Mouse (Mus musculus) thymus, adult 2 months (tissue): Measurements from ENCODE around the gene Ak5. TPM values are rescaled to one million over a fixed set of nuclear protein-coding genes. Genes with fewer than 3 reads are reported as not detected.

Experiments
- DNase-seq: peaks from one replicate; pipeline ENCODE4 v3.0.0; 2021
- H3K27ac ChIP-seq: fragments of 200-500 bp; 2 replicates; pipeline ENCODE4 v1.5.1; 2012; ENCODE audit warnings: low read length, control low read depth; ENCODE audit not compliant: control insufficient read depth, insufficient read depth
- H3K27me3 ChIP-seq: fragments of 200-500 bp; 2 replicates; pipeline ENCODE4 v1.6.1; 2012; ENCODE audit warnings: mild to moderate bottlenecking, low read length, moderate library complexity, mixed read lengths; ENCODE audit not compliant: control insufficient read depth, insufficient read depth
- H3K36me3 ChIP-seq: fragments of 200-500 bp; 2 replicates; pipeline ENCODE4 v1.6.1; 2012; ENCODE audit warnings: mild to moderate bottlenecking, low read length, moderate library complexity; ENCODE audit not compliant: control insufficient read depth, insufficient read depth
- H3K4me1 ChIP-seq: fragments of 200-500 bp; replicated peaks from 2 replicates; pipeline ENCODE4 v1.6.1; 2012; ENCODE audit warnings: low read length; ENCODE audit not compliant: control insufficient read depth, insufficient read depth
- H3K4me3 ChIP-seq: fragments of 200-500 bp; 2 replicates; pipeline ENCODE4 v1.5.1; 2012; ENCODE audit warnings: mild to moderate bottlenecking, low read length, control low read depth, moderate library complexity; ENCODE audit not compliant: control insufficient read depth, insufficient read depth
- CTCF ChIP-seq: fragments of 200-500 bp; IDR thresholded peaks from 2 replicates; pipeline ENCODE4 v1.5.1; 2012; ENCODE audit warnings: mild to moderate bottlenecking, control low read depth, low read length, moderate library complexity, borderline replicate concordance; ENCODE audit not compliant: control insufficient read depth, poor library complexity, insufficient read depth; ENCODE audit errors: extremely low read depth
- POLR2A ChIP-seq: fragments of 200-500 bp; IDR thresholded peaks from 2 replicates; pipeline ENCODE4 v1.6.1; 2012; ENCODE audit warnings: mild to moderate bottlenecking, low read length, control low read depth, moderate library complexity; ENCODE audit not compliant: control insufficient read depth, poor library complexity, insufficient read depth; ENCODE audit errors: extremely low read depth
- WGBS: fragments of 180-500 bp; shearing (Covaris S2); methylation state at CpG from one replicate; pipeline ENCODE4 v1.1.7; 2018; 5-methylcytosine and 5-hydroxymethylcytosine counted together
- polyA plus RNA-seq: library from polyadenylated mRNA; depleted of rRNA; stranded (reverse); fragments of >200 nt; gene quantifications from 2 replicates; pipeline ENCODE4 v1.2.3, GENCODE M21; 2012

The Ak5 gene
- polyA plus RNA-seq, 1 experiment, result 0.61 TPM

GRCm38 (mm10) chr3:152559295-152559694, 108.9 kb downstream of the Ak5 start:
- Histone ChIP-seq H3K36me3 (no peaks in the 10 kb centered on the region), H3K27me3 (no peaks in the 10 kb centered on the region), H3K4me1 (no peaks in the 10 kb centered on the region), H3K4me3 (no peak overlapping the region), H3K27ac (no peak overlapping the region)
- no peak for DNase-seq
- TF ChIP-seq CTCF, result no peak
- no peak for TF ChIP-seq POLR2A
- 93% methylated on average over 4 of the region's 4 CpGs for WGBS

- Histone ChIP-seq H3K36me3 (no peaks in the 10 kb centered on the region), H3K4me3 (no peak overlapping the region), H3K4me1 (no peaks in the 10 kb centered on the region), H3K27ac (no peak overlapping the region), H3K27me3 (no peaks in the 10 kb centered on the region)
- TF ChIP-seq CTCF, result no peak
- TF ChIP-seq POLR2A, result no peak
- no peak for DNase-seq
- WGBS, result 91% methylated on average over 10 of the region's 10 CpGs
Measured at GRCm38 (mm10) chr3:152558106-152558505, 110.1 kb downstream of the Ak5 start.

- Histone ChIP-seq H3K27me3 (no peaks in the 10 kb centered on the region), H3K4me1 (no peaks in the 10 kb centered on the region), H3K4me3 (no peak overlapping the region), H3K36me3 (no peaks in the 10 kb centered on the region), H3K27ac (no peak overlapping the region)
- no peak for DNase-seq
- WGBS, result 87% methylated on average over 12 of the region's 12 CpGs
- TF ChIP-seq POLR2A (no peak), CTCF (no peak)
Measured at GRCm38 (mm10) chr3:152557659-152558058, 110.5 kb downstream of the Ak5 start.

GRCm38 (mm10) chr3:152556919-152557318, 111.2 kb downstream of the Ak5 start:
- H3K27ac ChIP-seq, result no peak overlapping the region
- WGBS, result 96% methylated on average over 3 of the region's 3 CpGs
- 0 out of 2 replicates have a peak, but pooled peaks cover 2% of the 10 kb centered on the region for H3K4me1 ChIP-seq
- no peak for DNase-seq
- TF ChIP-seq CTCF (no peak), POLR2A (no peak)
- no peaks in the 10 kb centered on the region for H3K27me3 ChIP-seq
- H3K36me3 ChIP-seq, result no peaks in the 10 kb centered on the region
- H3K4me3 ChIP-seq, result no peak overlapping the region

GRCm38 (mm10) chr3:152556435-152556834, 111.7 kb downstream of the Ak5 start:
- H3K27ac ChIP-seq, result no peak overlapping the region
- H3K36me3 ChIP-seq, result no peaks in the 10 kb centered on the region
- WGBS, result 23% methylated on average over 3 of the region's 4 CpGs
- no peak for DNase-seq
- H3K4me1 ChIP-seq, result 0 out of 2 replicates have a peak, but pooled peaks cover 2% of the 10 kb centered on the region
- no peaks in the 10 kb centered on the region for H3K27me3 ChIP-seq
- TF ChIP-seq POLR2A, result no peak
- TF ChIP-seq CTCF, result no peak
- H3K4me3 ChIP-seq, result no peak overlapping the region

GRCm38 (mm10) chr3:152555216-152555615, 112.9 kb downstream of the Ak5 start:
- 90% methylated on average over 7 of the region's 7 CpGs for WGBS
- H3K4me3 ChIP-seq, result no peak overlapping the region
- DNase-seq, result no peak
- TF ChIP-seq CTCF (no peak), POLR2A (no peak)
- H3K27ac ChIP-seq, result no peak overlapping the region
- H3K4me1 ChIP-seq, result 0 out of 2 replicates have a peak, but pooled peaks cover 2% of the 10 kb centered on the region
- no peaks in the 10 kb centered on the region for H3K36me3 ChIP-seq
- no peaks in the 10 kb centered on the region for H3K27me3 ChIP-seq

GRCm38 (mm10) chr3:152554366-152554765, 113.8 kb downstream of the Ak5 start:
- no peak for DNase-seq
- H3K4me1 ChIP-seq, result 0 out of 2 replicates have a peak, but pooled peaks cover 2% of the 10 kb centered on the region
- TF ChIP-seq CTCF (no peak), POLR2A (no peak)
- no peaks in the 10 kb centered on the region for H3K27me3 ChIP-seq
- H3K27ac ChIP-seq, result no peak overlapping the region
- no peak overlapping the region for H3K4me3 ChIP-seq
- 96% methylated on average over 7 of the region's 7 CpGs for WGBS
- H3K36me3 ChIP-seq, result no peaks in the 10 kb centered on the region
